Mouse (Mus musculus) intestine, embryonic 16.5 days (tissue): ENCODE results near the gene Mical1. TPM values are rescaled to one million over a fixed set of nuclear protein-coding genes. Genes with fewer than 3 reads are reported as not detected.

ENCODE experiments used
- ATAC-seq: fragments of 200-750 bp; cut with Nextera tagmentation; 2 replicates; pipeline ENCODE4 v1.8.0; 2017; ENCODE audit warnings: moderate TSS enrichment, moderate library complexity
- H3K27ac ChIP-seq: fragments of 300-500 bp; sonication (generic); 2 replicates; pipeline ENCODE4 v1.5.1; 2014; ENCODE audit warnings: mild to moderate bottlenecking, low read length
- H3K27me3 ChIP-seq: fragments of 300-500 bp; sonication (generic); replicated peaks from 2 replicates; pipeline ENCODE4 v1.6.1; 2014; ENCODE audit warnings: low read length, control low read depth, mixed read lengths; ENCODE audit not compliant: control insufficient read depth, insufficient read depth
- H3K36me3 ChIP-seq: fragments of 300-500 bp; sonication (generic); 2 replicates; pipeline ENCODE4 v1.6.1; 2014; ENCODE audit warnings: low read length, control low read depth; ENCODE audit not compliant: control insufficient read depth, insufficient read depth
- H3K4me1 ChIP-seq: fragments of 300-500 bp; sonication (generic); 2 replicates; pipeline ENCODE4 v1.6.1; 2014; ENCODE audit warnings: low read length, control low read depth, mixed read lengths; ENCODE audit not compliant: control insufficient read depth, insufficient read depth
- H3K4me2 ChIP-seq: fragments of 300-500 bp; sonication (generic); 2 replicates; pipeline ENCODE4 v1.6.1; 2014; ENCODE audit warnings: low read depth, low read length, control low read depth
- H3K4me3 ChIP-seq: fragments of 300-500 bp; sonication (generic); 2 replicates; pipeline ENCODE4 v1.5.1; 2014; ENCODE audit warnings: mild to moderate bottlenecking, low read length
- H3K9ac ChIP-seq: fragments of 300-500 bp; sonication (generic); 2 replicates; pipeline ENCODE4 v1.6.1; 2014; ENCODE audit warnings: low read depth, low read length
- H3K9me3 ChIP-seq: fragments of 300-500 bp; sonication (generic); 2 replicates; pipeline ENCODE4 v1.6.1; 2016; ENCODE audit warnings: low read length, control low read depth; ENCODE audit not compliant: control insufficient read depth
- WGBS: fragments of 180-500 bp; shearing (Covaris S2); extraction: QIAGEN DNeasy Blood & Tissue Kit; methylation state at CpG from one replicate; pipeline ENCODE4 v1.1.7; 2014; 5-methylcytosine and 5-hydroxymethylcytosine counted together
- polyA plus RNA-seq: library from polyadenylated mRNA; unstranded; fragments of >200 nt; fragmentation: Nextera tagmentation; extraction: Ambion mirVana; gene quantifications from 2 replicates; pipeline ENCODE4 v1.2.1, GENCODE M21; 2015

Gene Mical1
- polyA plus RNA-seq, 1 experiment from 2014 or later: 23.8 TPM

DNA sequence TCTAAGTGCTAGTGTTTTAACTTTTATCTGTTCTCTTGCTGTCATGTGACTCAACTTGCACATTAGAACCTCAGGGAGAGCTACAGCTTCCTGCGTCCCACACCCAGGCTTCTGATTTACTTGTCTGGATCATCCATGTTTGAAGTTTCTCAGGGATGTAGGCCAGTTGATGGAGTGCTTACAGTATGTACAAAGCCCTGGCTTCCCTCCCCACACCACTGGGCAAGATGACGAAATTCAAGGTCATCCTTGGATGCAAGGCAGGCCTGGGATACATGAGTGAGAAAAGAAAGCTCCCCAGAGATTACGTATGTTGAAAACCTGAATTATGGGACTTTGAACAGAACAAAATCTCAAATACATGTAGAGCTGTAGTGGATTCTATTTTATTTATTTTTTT is 23.3 kb upstream of the Mical1 start:
- Histone ChIP-seq H3K4me1 (peaks cover 16% of the 10 kb centered on the region), H3K4me2 (no peak overlapping the region), H3K27me3 (no peaks in the 10 kb centered on the region), H3K9me3 (no peaks in the 10 kb centered on the region), H3K36me3 (peaks cover 5% of the 10 kb centered on the region), H3K27ac (no peak overlapping the region), H3K9ac (no peak overlapping the region), H3K4me3 (no peak overlapping the region)
- WGBS: 86% methylated on average over 3 of the region's 3 CpGs
- ATAC-seq: no peak

DNA sequence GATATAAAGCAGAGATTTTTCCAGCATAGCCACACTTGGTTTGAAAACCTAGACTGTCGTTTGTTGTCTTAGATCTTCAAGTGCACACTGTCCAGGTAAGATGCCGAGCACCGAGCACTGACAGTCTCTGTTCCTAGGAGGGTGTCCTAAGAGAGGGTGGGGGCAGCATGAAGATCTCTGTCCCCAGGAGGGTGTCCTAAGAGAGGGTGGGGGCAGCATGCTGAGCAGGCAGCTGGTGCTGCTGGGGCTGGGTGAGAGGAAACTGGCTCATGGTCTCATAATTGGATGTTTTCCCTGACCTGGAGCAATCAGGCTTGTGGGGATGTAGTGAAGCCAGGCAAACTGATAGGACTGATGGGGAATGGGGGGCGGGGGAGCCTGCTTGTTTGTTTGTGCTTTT is 16.1 kb upstream of the Mical1 start:
- Histone ChIP-seq H3K27ac (no peak overlapping the region), H3K4me2 (no peak overlapping the region), H3K9ac (no peak overlapping the region), H3K4me3 (no peak overlapping the region), H3K27me3 (no peaks in the 10 kb centered on the region), H3K9me3 (no peaks in the 10 kb centered on the region), H3K4me1 (no peaks in the 10 kb centered on the region), H3K36me3 (peaks cover 9% of the 10 kb centered on the region; the same call in 1 of the 2 replicates)
- 79% methylated on average over 4 of the region's 4 CpGs for WGBS
- no peak for ATAC-seq

DNA sequence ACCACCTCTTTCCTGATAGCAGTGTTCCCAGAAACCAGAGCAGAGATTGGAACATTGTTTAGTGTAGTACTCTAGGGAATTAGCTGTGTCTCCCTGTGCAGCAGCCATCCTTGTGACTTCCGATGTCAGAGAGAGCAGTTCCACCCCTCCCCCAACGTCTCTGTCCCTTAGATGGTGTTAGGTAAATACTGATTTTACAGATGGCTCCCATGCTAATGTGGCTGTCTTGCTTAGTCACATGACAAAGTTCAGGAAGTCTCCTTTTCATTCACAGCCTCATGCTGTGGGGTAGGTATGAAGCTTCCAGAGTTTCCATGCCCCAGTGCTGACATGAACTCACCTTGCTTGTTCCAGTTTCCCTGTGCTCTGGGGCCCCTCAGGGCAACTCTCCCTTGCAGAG is 15.6 kb upstream of the Mical1 start:
- no peaks in the 10 kb centered on the region for H3K9me3 ChIP-seq
- H3K4me1 ChIP-seq: no peaks in the 10 kb centered on the region
- peaks cover 9% of the 10 kb centered on the region; the same call in 1 of the 2 replicates for H3K36me3 ChIP-seq
- H3K4me2 ChIP-seq: no peak overlapping the region
- H3K9ac ChIP-seq: no peak overlapping the region
- H3K27ac ChIP-seq: no peak overlapping the region
- no peak overlapping the region for H3K4me3 ChIP-seq
- ATAC-seq: 0 out of 2 replicates have a peak, but pooled peaks have one; percentile 38
- H3K27me3 ChIP-seq: no peaks in the 10 kb centered on the region
- 16% methylated on average over 2 of the region's 2 CpGs for WGBS

DNA sequence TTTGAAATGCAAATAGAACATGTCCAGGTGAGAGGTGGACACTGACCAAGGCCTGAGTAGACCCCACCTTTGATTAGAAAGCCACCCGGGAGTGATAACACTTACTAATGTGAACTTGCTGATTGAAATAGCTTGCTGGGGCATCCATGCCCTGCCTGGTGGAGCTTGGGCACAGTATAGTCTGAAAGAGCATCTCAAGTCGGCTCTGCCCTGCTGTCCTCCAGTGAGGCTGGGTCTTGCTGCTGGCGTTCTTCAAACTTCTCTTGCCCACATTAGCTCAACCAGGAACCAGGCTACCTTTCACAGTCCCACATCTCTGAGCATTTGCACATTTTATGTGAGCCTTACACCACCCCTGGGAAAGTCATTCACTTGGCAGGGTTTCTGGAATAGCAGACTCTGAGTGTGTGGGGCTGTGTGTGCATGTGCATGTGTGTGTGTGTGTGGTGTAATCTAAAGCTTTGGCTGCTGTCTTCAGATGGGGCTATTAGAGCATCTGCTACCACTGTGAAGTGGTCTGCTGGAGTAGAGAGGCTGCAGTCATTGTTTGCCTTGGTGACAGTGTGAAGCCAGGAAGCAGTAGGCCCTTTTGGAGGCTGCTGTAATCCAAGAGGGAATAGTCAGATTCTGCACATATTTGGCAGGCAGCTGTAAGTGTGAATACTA is 14.9 kb upstream of the Mical1 start:
- Histone ChIP-seq H3K9ac (no peak overlapping the region), H3K36me3 (peaks cover 7% of the 10 kb centered on the region; the same call in 1 of the 2 replicates), H3K4me1 (no peaks in the 10 kb centered on the region), H3K9me3 (no peaks in the 10 kb centered on the region), H3K27me3 (no peaks in the 10 kb centered on the region), H3K27ac (no peak overlapping the region), H3K4me2 (no peak overlapping the region), H3K4me3 (no peak overlapping the region)
- ATAC-seq: no peak
- 77% methylated on average over 3 of the region's 3 CpGs for WGBS

DNA sequence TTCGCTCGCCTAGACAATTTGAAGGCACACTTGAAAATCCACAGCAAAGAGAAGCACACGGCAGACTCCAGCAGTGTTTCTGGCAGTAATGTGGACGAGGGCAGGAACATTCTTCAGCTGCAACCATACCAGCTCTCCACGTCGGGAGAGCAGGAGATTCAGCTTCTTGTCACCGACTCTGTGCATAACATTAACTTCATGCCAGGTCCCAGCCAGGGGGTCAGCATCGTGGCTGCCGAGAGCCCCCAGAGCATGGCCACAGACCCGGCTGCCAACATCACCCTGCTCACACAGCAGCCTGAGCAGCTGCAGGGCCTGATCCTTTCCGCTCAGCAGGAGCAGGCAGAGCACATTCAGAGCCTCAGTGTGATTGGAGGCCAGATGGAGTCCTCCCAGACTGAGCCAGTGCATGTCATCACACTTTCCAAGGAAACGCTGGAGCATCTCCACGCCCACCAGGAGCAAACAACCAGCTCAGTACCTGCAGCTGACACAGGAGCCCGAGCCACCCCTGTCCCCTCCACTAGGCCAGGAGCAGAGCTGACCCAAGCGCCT is 11.6 kb upstream of the Mical1 start:
- H3K9me3 ChIP-seq: no peaks in the 10 kb centered on the region
- no peaks in the 10 kb centered on the region for H3K4me1 ChIP-seq
- WGBS: 66% methylated on average over 15 of the region's 15 CpGs
- no peak overlapping the region for H3K4me2 ChIP-seq
- H3K27ac ChIP-seq: no peak overlapping the region
- ATAC-seq: no peak
- H3K4me3 ChIP-seq: no peak overlapping the region
- H3K36me3 ChIP-seq: peaks cover 3% of the 10 kb centered on the region; the same call in 1 of the 2 replicates
- H3K9ac ChIP-seq: no peak overlapping the region; the same call in 1 of the 2 replicates
- H3K27me3 ChIP-seq: no peaks in the 10 kb centered on the region

DNA sequence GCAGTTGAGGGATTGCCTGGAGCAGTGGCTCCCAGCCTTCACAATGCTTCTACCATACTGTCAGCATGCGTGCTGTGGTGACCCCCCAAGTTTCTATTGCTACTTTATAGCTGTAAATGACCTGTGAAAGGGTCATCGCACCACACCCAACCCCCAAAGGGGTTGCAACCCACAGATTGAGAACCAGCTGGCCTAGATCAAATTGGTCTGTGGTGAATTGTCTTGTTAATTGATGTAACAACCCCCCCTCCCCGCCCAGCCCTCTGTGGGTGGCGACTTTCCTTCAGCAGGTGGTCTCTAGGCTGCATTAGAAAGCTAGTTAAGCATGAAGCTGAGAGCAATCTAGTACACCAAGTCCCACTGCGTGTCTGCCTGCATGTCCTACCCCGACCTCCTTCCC is 8.8 kb upstream of the Mical1 start:
- Histone ChIP-seq H3K4me3 (no peak overlapping the region), H3K9ac (no peak overlapping the region), H3K4me2 (no peak overlapping the region), H3K9me3 (no peaks in the 10 kb centered on the region), H3K27me3 (no peaks in the 10 kb centered on the region), H3K27ac (no peak overlapping the region), H3K4me1 (peaks cover 6% of the 10 kb centered on the region; the same call in 1 of the 2 replicates), H3K36me3 (peaks cover 3% of the 10 kb centered on the region; the same call in 1 of the 2 replicates)
- no peak for ATAC-seq
- 46% methylated on average over 6 of the region's 6 CpGs for WGBS

DNA sequence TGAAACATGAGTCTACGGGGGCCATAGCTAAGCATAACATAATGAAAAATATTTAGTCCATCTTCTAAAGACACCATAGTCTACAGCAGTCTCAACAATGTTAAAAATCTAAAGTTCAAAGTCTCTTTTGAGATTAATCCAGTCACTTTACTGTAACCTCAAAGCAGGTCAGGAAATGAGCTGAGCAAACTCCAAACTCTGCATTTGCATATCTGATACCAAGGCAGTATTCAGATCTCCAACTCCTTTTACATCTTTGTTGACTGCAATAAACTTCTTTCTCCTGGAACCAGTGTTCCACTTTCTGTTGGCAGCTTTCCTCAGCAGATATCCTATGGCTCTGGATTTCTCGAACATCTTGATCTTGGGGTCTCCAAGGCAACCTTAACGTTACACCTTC is 5.4 kb upstream of the Mical1 start:
- H3K9ac ChIP-seq: no peak overlapping the region
- WGBS: 71% methylated on average over 3 of the region's 3 CpGs
- H3K4me1 ChIP-seq: peaks cover 18% of the 10 kb centered on the region
- H3K4me2 ChIP-seq: no peak overlapping the region
- H3K4me3 ChIP-seq: no peak overlapping the region
- peak overlapping the region; percentile 37; the same call in 1 of the 2 replicates for H3K27ac ChIP-seq
- peak; percentile 30 for ATAC-seq
- H3K27me3 ChIP-seq: no peaks in the 10 kb centered on the region
- no peaks in the 10 kb centered on the region for H3K9me3 ChIP-seq
- H3K36me3 ChIP-seq: no peaks in the 10 kb centered on the region

DNA sequence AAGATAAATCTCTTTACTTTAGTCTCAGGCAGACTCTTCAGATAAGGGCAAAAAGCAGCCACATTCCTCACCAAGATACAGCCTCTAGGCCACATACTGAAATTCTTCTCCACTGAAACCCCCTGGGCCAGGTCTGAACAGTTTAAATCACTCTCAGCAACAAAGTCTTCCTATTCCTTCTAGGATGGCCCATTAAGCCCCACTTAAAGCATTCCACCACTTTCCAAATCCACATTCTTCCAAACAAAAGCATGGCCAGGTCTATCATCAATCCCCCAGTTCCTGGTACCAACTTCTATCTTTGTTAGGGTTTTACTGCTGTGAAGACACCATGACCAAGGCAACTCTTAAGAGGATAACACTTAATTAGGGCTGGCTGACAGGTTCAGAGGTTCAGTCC is 3.6 kb upstream of the Mical1 start:
- Histone ChIP-seq H3K4me2 (no peak overlapping the region), H3K27ac (no peak overlapping the region), H3K9me3 (no peaks in the 10 kb centered on the region), H3K27me3 (no peaks in the 10 kb centered on the region), H3K9ac (no peak overlapping the region), H3K4me1 (peaks cover 35% of the 10 kb centered on the region), H3K4me3 (no peak overlapping the region), H3K36me3 (no peaks in the 10 kb centered on the region)
- no peak for ATAC-seq

DNA sequence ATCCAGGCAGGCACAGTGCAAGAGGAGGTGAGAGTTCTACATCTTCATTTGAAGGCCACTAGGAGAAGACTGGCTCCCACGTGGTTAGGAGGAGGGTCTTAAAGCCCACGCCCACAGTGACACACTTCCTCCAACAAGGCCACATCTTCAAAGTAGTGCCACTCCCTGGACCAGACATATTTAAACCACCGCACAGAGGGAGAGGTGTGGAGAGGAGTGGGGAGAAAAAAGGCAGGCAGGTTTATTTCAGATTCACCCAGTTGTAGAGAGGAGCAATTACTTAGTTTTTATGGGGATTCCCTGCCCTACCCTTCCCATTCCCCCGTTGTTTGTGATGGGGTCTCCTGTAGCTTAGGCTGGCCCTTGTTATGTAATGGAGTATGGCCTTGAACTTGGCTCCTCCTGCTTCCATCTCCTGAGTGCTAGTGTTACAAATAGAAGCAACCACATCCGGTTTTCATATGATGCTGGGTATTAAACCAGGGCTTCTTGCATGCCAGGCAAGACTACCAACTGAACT is 3.1 kb upstream of the Mical1 start:
- Histone ChIP-seq H3K27ac (no peak overlapping the region), H3K4me2 (no peak overlapping the region), H3K4me3 (no peak overlapping the region), H3K4me1 (peaks cover 37% of the 10 kb centered on the region), H3K36me3 (no peaks in the 10 kb centered on the region), H3K9ac (no peak overlapping the region), H3K27me3 (no peaks in the 10 kb centered on the region), H3K9me3 (no peaks in the 10 kb centered on the region)
- 62% methylated on average over 5 of the region's 5 CpGs for WGBS
- no peak for ATAC-seq
